Mouse (Mus musculus) neural tube, embryonic 15.5 days (tissue): ENCODE measurements at regions not wholly inside any gene's neighbourhood (a gene's known extent, or its start where the extent isn't known, plus 50 kb on each side); places are given as distances from the start of the nearest gene placed in this dataset.
A peak's percentile ranks its signal among the peaks of the same experiment; 100 is the strongest.
"Not testable (repeated sequence)": the region's sequence is repeated elsewhere in the genome, so short reads cannot be mapped to it uniquely, and the experiment has no call there.

Experiments used
- ATAC-seq: fragments of 200-750 bp; cut with Nextera tagmentation; 2 replicates; pipeline ENCODE4 v1.8.0; 2017; ENCODE audit warnings: mild to moderate bottlenecking, moderate TSS enrichment, moderate library complexity; ENCODE audit not compliant: low FRiP score
- H3K27ac ChIP-seq: fragments of 300-500 bp; sonication (generic); replicated peaks from 2 replicates; pipeline ENCODE4 v1.5.1; 2015; ENCODE audit warnings: mild to moderate bottlenecking, inconsistent platforms
- H3K27me3 ChIP-seq: fragments of 300-500 bp; sonication (generic); replicated peaks from 2 replicates; pipeline ENCODE4 v1.6.1; 2015; ENCODE audit warnings: inconsistent platforms
- H3K36me3 ChIP-seq: fragments of 300-500 bp; sonication (generic); 2 replicates; pipeline ENCODE4 v1.6.1; 2015; ENCODE audit warnings: inconsistent platforms
- H3K4me1 ChIP-seq: fragments of 300-500 bp; sonication (generic); 2 replicates; pipeline ENCODE4 v1.6.1; 2015; ENCODE audit warnings: inconsistent platforms
- H3K4me2 ChIP-seq: fragments of 300-500 bp; sonication (generic); 2 replicates; pipeline ENCODE4 v1.6.1; 2015; ENCODE audit warnings: inconsistent platforms, mild to moderate bottlenecking, moderate library complexity
- H3K4me3 ChIP-seq: fragments of 300-500 bp; sonication (generic); replicated peaks from 2 replicates; pipeline ENCODE4 v1.5.1; 2015; ENCODE audit warnings: mild to moderate bottlenecking, inconsistent platforms
- H3K9ac ChIP-seq: fragments of 300-500 bp; sonication (generic); replicated peaks from 2 replicates; pipeline ENCODE4 v1.6.1; 2015; ENCODE audit warnings: mild to moderate bottlenecking, inconsistent platforms
- H3K9me3 ChIP-seq: fragments of 300-500 bp; sonication (generic); replicated peaks from 2 replicates; pipeline ENCODE4 v1.6.1; 2016; ENCODE audit warnings: inconsistent platforms
- WGBS: fragments of 180-500 bp; shearing (Covaris S2); methylation state at CpG from one replicate; pipeline ENCODE4 v1.1.7; 2015; ENCODE audit warnings: mixed read lengths; 5-methylcytosine and 5-hydroxymethylcytosine counted together

- WGBS = no CpG with 5 or more reads among the region's 4 CpGs
- not testable (repeated sequence) for H3K4me2 ChIP-seq, H3K27me3 ChIP-seq, H3K4me3 ChIP-seq, H3K36me3 ChIP-seq, H3K9ac ChIP-seq, H3K9me3 ChIP-seq, ATAC-seq, H3K27ac ChIP-seq, H3K4me1 ChIP-seq
Measured at GRCm38 (mm10) chr3:96374343-96374624, 77.8 kb downstream of the BC107364 start.

GRCm38 (mm10) chr3:96373600-96374342, 78.3 kb downstream of the BC107364 start:
- not testable (repeated sequence) for H3K4me3 ChIP-seq, H3K36me3 ChIP-seq, H3K4me1 ChIP-seq, H3K27me3 ChIP-seq, H3K9me3 ChIP-seq, H3K9ac ChIP-seq, H3K27ac ChIP-seq, H3K4me2 ChIP-seq
- WGBS = 7% methylated on average over 2 of the region's 43 CpGs
- ATAC-seq = peak; percentile 50

GRCm38 (mm10) chr3:96362581-96362980, 68.8 kb upstream of the Fcgr1 start:
- H3K4me1 ChIP-seq, ATAC-seq, H3K36me3 ChIP-seq, H3K9ac ChIP-seq, H3K27ac ChIP-seq, H3K4me3 ChIP-seq, H3K9me3 ChIP-seq, H3K4me2 ChIP-seq: not testable (repeated sequence)
- H3K27me3 ChIP-seq = peaks cover 20% of the 10 kb centered on the region
- 41% methylated on average over 10 of the region's 10 CpGs for WGBS

GRCm38 (mm10) chr3:96360816-96361215, 67.0 kb upstream of the Fcgr1 start:
- Histone ChIP-seq H3K9ac (no peak overlapping the region), H3K27me3 (peaks cover 20% of the 10 kb centered on the region), H3K4me1 (no peaks in the 10 kb centered on the region), H3K4me2 (no peak overlapping the region), H3K9me3 (no peaks in the 10 kb centered on the region), H3K4me3 (no peak overlapping the region), H3K36me3 (no peaks in the 10 kb centered on the region), H3K27ac (no peak overlapping the region)
- no peak for ATAC-seq
- 65% methylated on average over 3 of the region's 3 CpGs for WGBS

- H3K4me2 ChIP-seq = not testable (repeated sequence)
Measured at GRCm38 (mm10) chr3:96360214-96360536, 66.4 kb upstream of the Fcgr1 start.

GRCm38 (mm10) chr3:96359507-96360213, 65.9 kb upstream of the Fcgr1 start:
- not testable (repeated sequence) for H3K4me3 ChIP-seq, H3K27ac ChIP-seq, H3K36me3 ChIP-seq, H3K9ac ChIP-seq, H3K9me3 ChIP-seq, H3K4me1 ChIP-seq, H3K4me2 ChIP-seq
- ATAC-seq = peak; percentile 47; the same call in 1 of the 2 replicates
- WGBS = no CpG with 5 or more reads among the region's 26 CpGs
- H3K27me3 ChIP-seq = peaks cover 20% of the 10 kb centered on the region

More at GRCm38 (mm10) chr3:96360214-96360536, 66.4 kb upstream of the Fcgr1 start:
- not testable (repeated sequence) for H3K4me3 ChIP-seq, H3K4me1 ChIP-seq, H3K36me3 ChIP-seq, H3K9ac ChIP-seq, H3K9me3 ChIP-seq, H3K27ac ChIP-seq
- WGBS = 15% methylated on average over 2 of the region's 21 CpGs
- ATAC-seq = peak; percentile 59
- peaks cover 20% of the 10 kb centered on the region for H3K27me3 ChIP-seq

- H3K36me3 ChIP-seq, H3K9ac ChIP-seq, H3K27ac ChIP-seq, H3K4me2 ChIP-seq, H3K9me3 ChIP-seq, H3K4me1 ChIP-seq, H3K4me3 ChIP-seq, ATAC-seq, H3K27me3 ChIP-seq: not testable (repeated sequence)
- no CpG with 5 or more reads among the region's 6 CpGs for WGBS
Measured at GRCm38 (mm10) chr3:96351623-96352022, 57.9 kb upstream of the Fcgr1 start.

GRCm38 (mm10) chr3:96350985-96351384, 57.2 kb upstream of the Fcgr1 start:
- no CpG with 5 or more reads among the region's 13 CpGs for WGBS
- ATAC-seq, H3K4me1 ChIP-seq, H3K27me3 ChIP-seq, H3K4me2 ChIP-seq, H3K27ac ChIP-seq, H3K9ac ChIP-seq, H3K36me3 ChIP-seq, H3K9me3 ChIP-seq, H3K4me3 ChIP-seq: not testable (repeated sequence)

GRCm38 (mm10) chr3:96346543-96346942, 52.8 kb upstream of the Fcgr1 start:
- not testable (repeated sequence) for ATAC-seq, H3K9ac ChIP-seq, H3K27ac ChIP-seq, H3K4me3 ChIP-seq, H3K4me2 ChIP-seq, H3K36me3 ChIP-seq, H3K4me1 ChIP-seq, H3K9me3 ChIP-seq
- H3K27me3 ChIP-seq = peaks cover 24% of the 10 kb centered on the region
- no CpG with 5 or more reads among the region's 17 CpGs for WGBS

- peaks cover 46% of the 10 kb centered on the region for H3K27me3 ChIP-seq
- H3K4me1 ChIP-seq = no peaks in the 10 kb centered on the region
- H3K9ac ChIP-seq = no peak overlapping the region
- no peak overlapping the region for H3K4me3 ChIP-seq
- no peaks in the 10 kb centered on the region for H3K36me3 ChIP-seq
- H3K9me3 ChIP-seq = no peaks in the 10 kb centered on the region
- H3K27ac ChIP-seq = no peak overlapping the region
- WGBS = 1% methylated on average over 27 of the region's 27 CpGs
- no peak for ATAC-seq
- no peak overlapping the region for H3K4me2 ChIP-seq
Measured at GRCm38 (mm10) chr3:96343471-96344120, 49.8 kb upstream of the Fcgr1 start.
